Mouse (Mus musculus) forebrain, embryonic 13.5 days (tissue): ENCODE measurements around the gene Samd7. TPM values are rescaled to one million over a fixed set of nuclear protein-coding genes. Genes with fewer than 3 reads are reported as not detected.
A peak's percentile ranks its signal among the peaks of the same experiment; 100 is the strongest.
"Not testable (repeated sequence)": the region's sequence is repeated elsewhere in the genome, so short reads cannot be mapped to it uniquely, and the experiment has no call there.

Experiments used
- ATAC-seq: fragments of 200-750 bp; cut with Nextera tagmentation; 2 replicates; pipeline ENCODE4 v1.8.0; 2017
- H3K27ac ChIP-seq: fragments of 300-500 bp; sonication (generic); 2 replicates; pipeline ENCODE4 v1.5.1; 2015; ENCODE audit warnings: inconsistent platforms, mild to moderate bottlenecking, moderate library complexity
- H3K27me3 ChIP-seq: fragments of 300-500 bp; sonication (generic); 2 replicates; pipeline ENCODE4 v1.6.1; 2015; ENCODE audit warnings: mild to moderate bottlenecking, inconsistent platforms
- H3K36me3 ChIP-seq: fragments of 300-500 bp; sonication (generic); 2 replicates; pipeline ENCODE4 v1.6.1; 2015; ENCODE audit warnings: mild to moderate bottlenecking, inconsistent platforms; ENCODE audit not compliant: poor library complexity, severe bottlenecking
- H3K4me1 ChIP-seq: fragments of 300-500 bp; sonication (generic); 2 replicates; pipeline ENCODE4 v1.6.1; 2015; ENCODE audit warnings: inconsistent platforms
- H3K4me2 ChIP-seq: fragments of 300-500 bp; sonication (generic); 2 replicates; pipeline ENCODE4 v1.6.1; 2015; ENCODE audit warnings: inconsistent platforms, mild to moderate bottlenecking, moderate library complexity
- H3K4me3 ChIP-seq: fragments of 300-500 bp; sonication (generic); 2 replicates; pipeline ENCODE4 v1.5.1; 2015; ENCODE audit warnings: mild to moderate bottlenecking, inconsistent platforms
- H3K9ac ChIP-seq: fragments of 300-500 bp; sonication (generic); 2 replicates; pipeline ENCODE4 v1.6.1; 2015; ENCODE audit warnings: mild to moderate bottlenecking, inconsistent platforms
- H3K9me3 ChIP-seq: fragments of 300-500 bp; sonication (generic); replicated peaks from 2 replicates; pipeline ENCODE4 v1.6.1; 2016; ENCODE audit warnings: inconsistent platforms
- WGBS: fragments of 180-500 bp; shearing (Covaris S2); methylation state at CpG from one replicate; pipeline ENCODE4 v1.1.7; 2015; 5-methylcytosine and 5-hydroxymethylcytosine counted together
- polyA plus RNA-seq: library from polyadenylated mRNA; unstranded; fragments of >200 nt; fragmentation: Nextera tagmentation; extraction: Ambion mirVana; gene quantifications from 2 replicates; pipeline ENCODE4 v1.2.1, GENCODE M21; 2015

Samd7 gene
- not detected in 2 replicates for polyA plus RNA-seq

DNA sequence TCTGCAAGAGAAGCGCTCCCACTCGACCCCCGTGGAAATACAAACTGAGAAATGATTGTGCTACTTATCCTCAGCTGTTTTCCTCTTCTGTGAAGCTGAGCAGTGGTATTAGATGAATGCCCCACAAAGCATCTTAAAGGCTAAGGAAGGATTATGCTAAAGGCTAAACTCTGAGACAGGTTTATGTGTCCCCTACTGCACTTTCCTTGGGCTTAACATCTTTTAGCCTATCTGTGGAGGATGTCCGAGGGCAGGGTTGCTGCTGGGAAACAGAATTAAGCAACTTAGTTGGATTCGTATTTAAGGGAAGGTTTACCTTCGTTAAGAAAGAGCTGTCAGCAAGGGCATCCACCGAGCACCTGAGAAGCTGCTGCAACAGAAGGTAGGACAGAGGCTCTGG lies at the start of gene Samd7:
Gene Samd7 (plus strand): TSS at position 288 of the 400 bp plus-strand sequence.
- H3K27me3 ChIP-seq = no peaks in the 10 kb centered on the region
- H3K4me2 ChIP-seq = no peak within 1 kb of the TSS
- ATAC-seq = no peak
- H3K4me1 ChIP-seq = no peaks in the 10 kb centered on the region
- no peak within 1 kb of the TSS for H3K4me3 ChIP-seq
- no peaks in the 10 kb centered on the region for H3K36me3 ChIP-seq
- WGBS = 76% methylated on average over 7 of the region's 7 CpGs
- H3K27ac ChIP-seq = no peak within 1 kb of the TSS
- no peak within 1 kb of the TSS for H3K9ac ChIP-seq
- H3K9me3 ChIP-seq = no peaks in the 10 kb centered on the region

GRCm38 (mm10) chr3:30696346-30696745 lies 49.7 kb upstream of the Samd7 start:
- Histone ChIP-seq H3K36me3 (no peaks in the 10 kb centered on the region), H3K9me3 (no peaks in the 10 kb centered on the region), H3K27ac (no peak overlapping the region), H3K4me3 (no peak overlapping the region), H3K27me3 (no peaks in the 10 kb centered on the region), H3K9ac (no peak overlapping the region), H3K4me2 (no peak overlapping the region), H3K4me1 (no peaks in the 10 kb centered on the region)
- WGBS = 22% methylated on average over 2 of the region's 2 CpGs
- ATAC-seq = peak; percentile 75; the same call in 1 of the 2 replicates

DNA sequence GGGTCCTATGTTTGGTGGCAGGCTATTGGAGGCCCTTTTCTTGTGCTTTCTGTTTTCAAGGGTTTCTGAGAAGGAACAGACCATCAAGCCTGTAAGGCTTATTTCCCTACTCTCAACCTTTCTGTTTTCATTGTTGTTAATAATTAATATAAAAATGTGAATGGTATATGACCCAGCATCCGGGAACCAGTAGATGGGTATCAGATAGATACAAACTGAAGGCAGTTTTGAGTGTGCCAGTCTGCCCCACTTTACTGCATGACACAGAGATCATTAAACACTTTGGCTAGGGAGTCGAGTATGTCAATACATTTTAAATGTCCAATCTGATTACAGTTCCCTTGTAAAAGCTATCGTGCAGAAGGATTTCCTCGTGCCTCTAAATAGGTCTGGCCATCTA lies 48.2 kb upstream of the Samd7 start:
- Histone ChIP-seq H3K4me2 (no peak overlapping the region), H3K36me3 (no peaks in the 10 kb centered on the region), H3K27ac (no peak overlapping the region), H3K4me3 (no peak overlapping the region), H3K9ac (no peak overlapping the region), H3K9me3 (no peaks in the 10 kb centered on the region), H3K4me1 (no peaks in the 10 kb centered on the region), H3K27me3 (no peaks in the 10 kb centered on the region)
- ATAC-seq = no peak
- WGBS = 74% methylated on average over 4 of the region's 4 CpGs

DNA sequence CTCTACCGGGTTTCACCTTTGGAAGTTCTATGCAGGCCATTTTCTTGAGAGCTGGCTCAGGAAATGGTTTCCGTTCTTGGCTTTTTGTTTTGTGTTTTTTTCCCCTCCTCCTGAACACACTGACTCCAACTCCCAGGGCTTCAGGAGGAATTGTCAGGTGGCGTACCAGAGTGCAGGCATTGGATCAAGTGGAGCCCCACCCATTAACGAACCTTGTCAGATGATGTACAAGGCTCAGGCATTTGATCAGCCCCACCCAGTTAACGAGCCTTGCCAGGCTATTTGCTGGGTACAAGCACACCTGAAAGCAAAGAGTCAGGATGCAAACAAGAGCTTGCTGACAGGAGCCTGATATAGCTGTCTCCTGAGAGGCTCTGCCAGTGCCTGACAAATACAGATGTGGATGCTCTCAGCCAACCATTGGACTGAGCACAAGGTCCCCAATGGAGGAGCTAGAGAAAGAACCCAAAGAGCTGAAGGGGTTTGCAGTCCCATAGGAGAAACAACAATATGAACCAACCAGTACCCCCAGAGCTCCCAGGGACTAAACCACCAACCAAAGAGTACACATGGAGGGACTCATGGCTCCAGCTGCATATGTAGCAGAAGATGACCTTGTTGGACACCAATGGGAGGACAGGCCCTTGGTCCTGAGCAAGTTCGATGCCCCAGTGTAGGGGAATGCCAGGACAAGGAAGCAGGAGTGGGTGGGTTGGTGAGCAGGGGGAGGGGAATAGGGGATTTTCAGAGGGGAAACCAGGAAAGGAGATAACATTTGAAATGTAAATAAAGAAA lies 46.2 kb upstream of the Samd7 start, which contains the start of gene Lrrc31:
Gene Lrrc31 (minus strand): TSS at position 133 of the 795 bp plus-strand sequence.
- H3K9ac ChIP-seq, H3K4me3 ChIP-seq, H3K9me3 ChIP-seq, ATAC-seq, H3K36me3 ChIP-seq, H3K4me2 ChIP-seq, H3K4me1 ChIP-seq, H3K27ac ChIP-seq, H3K27me3 ChIP-seq: not testable (repeated sequence)
- 83% methylated on average over 6 of the region's 6 CpGs for WGBS

GRCm38 (mm10) chr3:30705977-30706376 lies 40.1 kb upstream of the Samd7 start:
- no peak for ATAC-seq
- no peak overlapping the region for H3K4me2 ChIP-seq
- no peak overlapping the region for H3K9ac ChIP-seq
- H3K9me3 ChIP-seq = no peaks in the 10 kb centered on the region
- H3K27ac ChIP-seq = no peak overlapping the region
- H3K27me3 ChIP-seq = no peaks in the 10 kb centered on the region
- no peaks in the 10 kb centered on the region for H3K4me1 ChIP-seq
- WGBS = 86% methylated on average over 3 of the region's 3 CpGs
- no peak overlapping the region for H3K4me3 ChIP-seq
- no peaks in the 10 kb centered on the region for H3K36me3 ChIP-seq

DNA sequence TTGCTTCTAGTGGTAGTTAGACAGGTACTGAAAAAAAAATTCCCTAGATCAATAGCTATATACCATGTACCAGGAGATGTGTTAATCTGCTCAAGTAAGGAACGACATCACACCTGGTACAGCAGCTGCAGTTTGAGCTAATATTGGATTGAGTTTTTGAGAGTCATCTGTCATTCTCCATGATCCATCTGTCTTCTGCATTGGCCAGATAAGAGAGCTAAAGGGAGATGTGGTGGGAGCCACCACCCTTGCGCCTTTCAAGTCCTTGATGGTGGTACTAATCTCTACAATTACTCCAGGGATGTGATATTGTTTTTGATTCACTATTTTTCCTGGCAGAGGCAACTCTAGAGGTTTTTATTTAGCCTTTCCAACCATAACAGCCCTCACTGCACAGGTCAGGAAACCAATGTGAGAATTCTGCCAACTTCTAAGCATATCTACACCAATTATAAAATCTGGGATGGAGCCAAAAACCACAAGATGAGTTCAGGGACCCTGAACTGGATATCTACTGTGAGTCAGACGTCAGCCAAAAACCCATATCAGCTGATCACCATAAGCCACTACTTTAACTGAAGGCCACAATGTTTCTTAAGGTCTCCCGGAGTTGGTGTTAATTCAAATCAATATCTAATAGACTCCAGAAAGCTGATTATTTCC lies 39.3 kb upstream of the Samd7 start:
- Histone ChIP-seq H3K27me3 (no peaks in the 10 kb centered on the region), H3K36me3 (no peaks in the 10 kb centered on the region), H3K4me2 (no peak overlapping the region), H3K4me1 (no peaks in the 10 kb centered on the region), H3K27ac (no peak overlapping the region), H3K9me3 (no peaks in the 10 kb centered on the region), H3K9ac (no peak overlapping the region), H3K4me3 (no peak overlapping the region)
- WGBS = 88% methylated on average over 4 of the region's 4 CpGs
- ATAC-seq = no peak

DNA sequence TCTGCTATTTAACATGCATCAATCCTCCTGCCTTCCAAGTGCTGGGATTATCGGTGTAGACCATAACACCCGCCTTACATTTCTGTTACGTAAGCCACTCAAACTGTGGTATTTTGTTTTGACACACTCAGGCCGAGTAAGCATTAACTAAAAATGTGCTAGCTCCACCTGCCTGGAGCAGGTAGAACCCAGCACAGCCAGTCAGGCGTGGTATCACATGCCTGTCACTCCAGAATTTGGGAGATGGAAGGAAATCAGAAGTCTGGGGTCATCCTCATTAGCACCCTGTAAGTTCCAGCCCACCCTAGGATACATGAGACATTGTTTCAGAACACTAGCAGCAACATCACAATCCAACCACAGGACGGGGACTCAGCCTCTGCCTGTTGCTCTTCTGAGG lies 35.9 kb upstream of the Samd7 start:
- 85% methylated on average over 6 of the region's 6 CpGs for WGBS
- no peaks in the 10 kb centered on the region for H3K9me3 ChIP-seq

DNA sequence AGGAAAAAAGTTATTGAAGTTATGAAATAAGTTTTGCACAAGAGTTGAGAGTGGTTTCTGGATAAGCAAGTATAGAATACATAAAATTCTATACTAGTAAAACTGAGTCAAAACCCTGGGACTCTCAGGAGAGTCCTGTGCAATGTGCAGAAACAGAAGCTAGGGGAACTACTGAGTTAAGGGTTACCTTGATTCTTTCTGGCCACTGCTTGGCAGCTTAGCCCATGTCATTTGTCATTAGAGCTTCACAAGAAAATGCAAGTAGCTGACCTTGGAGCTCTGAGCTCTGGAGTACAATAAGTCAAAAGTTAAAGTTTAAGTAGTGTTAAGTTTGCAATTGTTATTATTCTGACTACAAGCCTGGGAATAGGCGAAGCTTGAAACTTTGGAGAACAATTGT lies 32.8 kb upstream of the Samd7 start:
- Histone ChIP-seq H3K9me3 (no peaks in the 10 kb centered on the region), H3K36me3 (no peaks in the 10 kb centered on the region), H3K27me3 (no peaks in the 10 kb centered on the region), H3K4me2 (no peak overlapping the region), H3K4me3 (no peak overlapping the region), H3K4me1 (no peaks in the 10 kb centered on the region), H3K9ac (no peak overlapping the region), H3K27ac (no peak overlapping the region)
- no peak for ATAC-seq
- 86% methylated on average over 1 of the region's 1 CpGs for WGBS

More for the DNA sequence above, 35.9 kb upstream of the Samd7 start:
- no peaks in the 10 kb centered on the region for H3K4me1 ChIP-seq
- H3K4me3 ChIP-seq = no peak overlapping the region
- no peak for ATAC-seq
- no peak overlapping the region for H3K27ac ChIP-seq
- H3K4me2 ChIP-seq = no peak overlapping the region
- no peak overlapping the region for H3K9ac ChIP-seq
- no peaks in the 10 kb centered on the region for H3K36me3 ChIP-seq
- H3K27me3 ChIP-seq = no peaks in the 10 kb centered on the region

- 88% methylated on average over 3 of the region's 3 CpGs for WGBS
- no peaks in the 10 kb centered on the region for H3K9me3 ChIP-seq
- no peak overlapping the region for H3K27ac ChIP-seq
Observed at GRCm38 (mm10) chr3:30718649-30719048, 27.4 kb upstream of the Samd7 start.

GRCm38 (mm10) chr3:30722036-30722435 lies 24.1 kb upstream of the Samd7 start:
- Histone ChIP-seq H3K27ac (no peak overlapping the region), H3K9me3 (no peaks in the 10 kb centered on the region), H3K4me1 (no peaks in the 10 kb centered on the region), H3K4me3 (no peak overlapping the region), H3K36me3 (no peaks in the 10 kb centered on the region), H3K9ac (no peak overlapping the region), H3K4me2 (no peak overlapping the region), H3K27me3 (no peaks in the 10 kb centered on the region)
- WGBS = 84% methylated on average over 4 of the region's 4 CpGs
- no peak for ATAC-seq

More at GRCm38 (mm10) chr3:30718649-30719048, 27.4 kb upstream of the Samd7 start:
- H3K4me2 ChIP-seq = no peak overlapping the region
- H3K4me1 ChIP-seq = no peaks in the 10 kb centered on the region
- no peak overlapping the region for H3K9ac ChIP-seq
- H3K36me3 ChIP-seq = no peaks in the 10 kb centered on the region
- H3K4me3 ChIP-seq = no peak overlapping the region
- no peak for ATAC-seq
- no peaks in the 10 kb centered on the region for H3K27me3 ChIP-seq

DNA sequence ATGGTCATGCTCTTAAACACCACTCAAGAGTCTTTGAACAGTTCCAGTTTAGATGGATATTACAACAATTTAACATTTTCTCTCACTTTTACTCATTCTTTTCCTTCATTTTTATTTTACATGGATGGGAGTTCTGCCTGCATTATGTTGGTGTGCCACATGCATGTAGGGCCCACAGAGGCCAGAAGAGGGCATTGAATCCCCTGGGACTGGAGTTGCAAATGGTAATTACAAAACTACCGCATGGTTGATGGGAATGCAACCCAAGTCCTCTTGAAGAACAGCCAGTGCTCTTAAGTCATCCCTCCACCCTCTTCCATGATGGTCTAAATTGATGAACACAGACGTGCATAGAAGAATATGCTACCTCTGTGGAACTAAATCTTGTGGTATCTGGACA lies 23.6 kb upstream of the Samd7 start:
- Histone ChIP-seq H3K9me3 (no peaks in the 10 kb centered on the region), H3K36me3 (no peaks in the 10 kb centered on the region), H3K27ac (no peak overlapping the region), H3K4me3 (no peak overlapping the region), H3K4me2 (no peak overlapping the region), H3K27me3 (no peaks in the 10 kb centered on the region), H3K4me1 (no peaks in the 10 kb centered on the region), H3K9ac (no peak overlapping the region)
- ATAC-seq = no peak
- 92% methylated on average over 2 of the region's 2 CpGs for WGBS

DNA sequence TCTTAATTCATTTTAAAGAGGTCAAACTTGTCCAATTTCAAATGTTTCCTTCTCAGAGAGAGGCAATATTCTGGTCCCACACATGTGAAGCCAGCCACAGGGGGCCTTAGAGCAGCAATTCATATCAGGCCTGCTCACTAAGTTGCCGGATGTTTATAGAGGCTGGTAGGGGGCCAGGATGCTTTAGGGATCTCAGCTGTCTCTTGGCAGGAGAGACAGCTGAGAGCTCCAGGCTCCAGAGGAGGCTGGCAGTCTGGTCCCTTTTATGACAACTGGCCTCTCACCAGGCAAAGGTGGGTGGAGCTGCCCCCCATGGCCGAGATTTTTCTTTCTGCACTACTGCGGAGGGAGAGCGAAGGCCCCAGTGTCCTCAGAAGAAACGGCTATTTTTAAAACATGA lies 22.9 kb upstream of the Samd7 start:
- WGBS = 72% methylated on average over 5 of the region's 5 CpGs
- Histone ChIP-seq H3K4me2 (no peak overlapping the region), H3K9me3 (no peaks in the 10 kb centered on the region), H3K36me3 (no peaks in the 10 kb centered on the region), H3K27ac (no peak overlapping the region), H3K27me3 (no peaks in the 10 kb centered on the region), H3K9ac (no peak overlapping the region), H3K4me3 (no peak overlapping the region), H3K4me1 (no peaks in the 10 kb centered on the region)
- ATAC-seq = no peak
